Mouse (Mus musculus): ENCODE data around the gene Tmem167b. TPM values are rescaled to one million over a fixed set of nuclear protein-coding genes. Genes with fewer than 3 reads are reported as not detected.

Gene Tmem167b
- polyA plus RNA-seq, 1 experiment, result 13.0 TPM

DNA sequence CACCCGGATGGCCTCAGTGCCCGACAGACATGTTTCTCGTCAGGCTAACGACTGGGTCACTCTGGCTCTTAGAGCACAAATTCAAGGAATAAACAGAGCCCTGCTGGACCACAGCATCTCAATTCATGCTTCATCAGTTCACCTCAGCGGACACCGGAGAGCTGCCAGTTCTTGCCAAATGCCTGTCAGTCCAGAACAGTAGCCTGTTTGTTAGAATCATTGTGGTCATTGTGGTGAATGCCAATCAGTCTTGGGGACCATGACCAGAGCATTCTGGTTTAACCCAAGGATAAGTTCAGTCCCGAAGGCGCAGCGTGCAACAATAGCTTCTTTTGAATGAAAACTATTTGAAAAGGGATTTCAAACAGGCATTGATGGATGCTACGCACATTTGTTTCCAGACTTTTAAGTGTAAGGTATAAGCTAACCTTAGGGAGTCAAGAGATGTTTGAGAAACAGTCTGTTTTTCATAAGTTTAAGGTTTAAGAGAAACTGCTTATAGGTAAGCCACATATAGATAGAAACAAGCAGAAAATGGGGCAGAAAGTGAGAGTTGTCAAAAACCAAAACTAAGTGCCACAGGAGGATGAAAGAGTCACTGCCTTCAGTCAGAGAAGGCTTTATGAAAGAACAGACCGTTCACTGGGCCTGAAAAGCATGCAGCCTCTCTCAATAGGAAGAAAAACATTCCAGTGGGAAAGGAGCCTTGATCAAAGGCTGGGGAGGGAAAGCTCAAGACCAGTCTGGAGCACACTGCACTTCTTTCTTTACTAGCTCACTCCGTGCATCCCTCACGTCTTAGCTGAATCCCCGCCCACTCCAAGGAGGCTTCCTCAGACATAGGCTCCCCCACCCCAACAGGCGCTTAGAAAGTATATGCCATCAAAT, 6.0 kb upstream of the Tmem167b start:
- Histone ChIP-seq H3K79me2 (ENCODE audit: control insufficient read depth, insufficient read depth) (peaks cover 15% of the 10 kb centered on the region), H3ac (ENCODE audit: control insufficient read depth, insufficient read length, low read depth) (no peak overlapping the region), H3K79me3 (ENCODE audit: low read depth) (peaks cover 1% of the 10 kb centered on the region), H3K4me3 (ENCODE audit: insufficient read depth, poor library complexity, severe bottlenecking) (no peak overlapping the region), H3K27me3 (ENCODE audit: control insufficient read depth, insufficient read depth, insufficient read length) (peaks cover 4% of the 10 kb centered on the region), H3K36me3 (ENCODE audit: control insufficient read depth, insufficient read depth) (no peaks in the 10 kb centered on the region)
- TF ChIP-seq MYOG (IDR thresholded peaks at IDR 0.05; ENCODE audit: control insufficient read depth, extremely low read depth, insufficient read length), result no peak
- no peak for TF ChIP-seq CEBPB (IDR thresholded peaks at IDR 0.05; ENCODE audit: low read depth)
- TF ChIP-seq CTCF (IDR thresholded peaks at IDR 0.05; ENCODE audit: control insufficient read depth, insufficient read depth, insufficient read length), result no peak
- TF ChIP-seq MAX (IDR thresholded peaks at IDR 0.05), result no peak
- no peak for TF ChIP-seq MYOD1 (IDR thresholded peaks at IDR 0.05; ENCODE audit: control insufficient read depth, insufficient read length, low read depth)
- no peak for TF ChIP-seq FOSL1 (IDR thresholded peaks at IDR 0.05; ENCODE audit: insufficient read depth, low read length, poor library complexity, severe bottlenecking)
- TF ChIP-seq USF1 (IDR thresholded peaks at IDR 0.05; ENCODE audit: low read depth), result no peak

DNA sequence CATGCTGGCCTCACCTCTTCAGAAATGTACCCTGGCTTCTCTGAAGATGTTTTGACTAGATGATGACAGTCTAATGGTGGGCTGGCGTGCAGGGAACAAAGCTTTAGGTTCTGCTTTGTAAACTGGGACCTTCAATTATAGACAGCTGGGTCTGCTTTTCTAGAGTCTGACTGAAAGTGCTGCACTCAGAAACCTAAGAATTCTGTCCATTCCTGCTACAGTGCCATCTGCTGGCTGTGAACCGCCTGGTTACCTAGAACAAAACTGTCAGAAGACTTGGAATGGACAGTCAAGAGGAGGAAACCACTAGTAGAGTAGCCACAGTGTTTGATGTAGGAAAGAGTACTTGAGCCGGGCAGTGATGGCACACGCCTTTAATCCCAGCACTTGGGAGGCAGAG, 1.0 kb upstream of the Tmem167b start:
- peaks cover 20% of the 10 kb centered on the region for H3K79me2 ChIP-seq (ENCODE audit: control insufficient read depth, insufficient read depth)
- peak overlapping the region; percentile 75 for H3K4me3 ChIP-seq (ENCODE audit: insufficient read depth, poor library complexity, severe bottlenecking)
- TF ChIP-seq MAX (IDR thresholded peaks at IDR 0.05), result no peak
- TF ChIP-seq USF1 (IDR thresholded peaks at IDR 0.05; ENCODE audit: low read depth), result no peak
- TF ChIP-seq MYOD1 (IDR thresholded peaks at IDR 0.05; ENCODE audit: control insufficient read depth, insufficient read length, low read depth), result no peak
- no peak for TF ChIP-seq FOSL1 (IDR thresholded peaks at IDR 0.05; ENCODE audit: insufficient read depth, low read length, poor library complexity, severe bottlenecking)
- peak; percentile 30 for TF ChIP-seq CTCF (IDR thresholded peaks at IDR 0.05; ENCODE audit: control insufficient read depth, insufficient read depth, insufficient read length)
- H3K36me3 ChIP-seq (ENCODE audit: control insufficient read depth, insufficient read depth), result peaks cover 13% of the 10 kb centered on the region
- peaks cover 4% of the 10 kb centered on the region for H3K27me3 ChIP-seq (ENCODE audit: control insufficient read depth, insufficient read depth, insufficient read length)
- no peak overlapping the region for H3ac ChIP-seq (ENCODE audit: control insufficient read depth, insufficient read length, low read depth)
- H3K79me3 ChIP-seq (ENCODE audit: low read depth), result peaks cover 12% of the 10 kb centered on the region

DNA sequence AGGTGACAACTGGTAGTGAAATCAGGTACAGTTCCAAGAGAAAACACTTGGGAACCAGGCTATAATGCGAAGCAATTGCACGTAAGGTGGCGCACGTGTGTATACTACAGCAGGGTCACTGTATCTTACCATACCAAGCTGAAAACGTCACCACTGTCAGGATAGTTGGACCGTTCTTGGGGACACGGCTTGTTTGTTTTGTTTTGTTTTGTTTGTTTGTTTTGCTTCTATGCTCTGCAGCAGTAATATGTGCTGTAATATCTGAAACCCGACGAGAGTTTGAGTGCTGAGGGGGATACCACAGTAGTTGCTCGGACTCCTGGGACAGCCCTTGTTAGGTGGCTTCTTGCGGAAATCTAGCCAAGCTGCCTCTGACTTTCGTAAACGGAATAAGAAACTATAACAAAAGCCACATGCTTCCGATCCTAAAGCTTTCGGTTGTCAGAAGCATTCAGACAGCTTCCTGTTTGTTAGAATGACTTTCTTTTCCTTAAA, 558 bp upstream of the Tmem167b start:
- peaks cover under 1% of the 10 kb centered on the region for H3K27me3 ChIP-seq (ENCODE audit: control insufficient read depth, insufficient read depth, insufficient read length)
- peaks cover 12% of the 10 kb centered on the region for H3K79me3 ChIP-seq (ENCODE audit: low read depth)
- H3K36me3 ChIP-seq (ENCODE audit: control insufficient read depth, insufficient read depth), result peaks cover 16% of the 10 kb centered on the region
- peak overlapping the region; percentile 51 for H3ac ChIP-seq (ENCODE audit: control insufficient read depth, insufficient read length, low read depth)
- TF ChIP-seq FOSL1 (IDR thresholded peaks at IDR 0.05; ENCODE audit: insufficient read depth, low read length, poor library complexity, severe bottlenecking) (no peak), CTCF (IDR thresholded peaks at IDR 0.05; ENCODE audit: control insufficient read depth, insufficient read depth, insufficient read length) (peak; percentile 18)
- peaks cover 20% of the 10 kb centered on the region for H3K79me2 ChIP-seq (ENCODE audit: control insufficient read depth, insufficient read depth)
- H3K4me3 ChIP-seq (ENCODE audit: insufficient read depth, poor library complexity, severe bottlenecking), result peak overlapping the region; percentile 75

DNA sequence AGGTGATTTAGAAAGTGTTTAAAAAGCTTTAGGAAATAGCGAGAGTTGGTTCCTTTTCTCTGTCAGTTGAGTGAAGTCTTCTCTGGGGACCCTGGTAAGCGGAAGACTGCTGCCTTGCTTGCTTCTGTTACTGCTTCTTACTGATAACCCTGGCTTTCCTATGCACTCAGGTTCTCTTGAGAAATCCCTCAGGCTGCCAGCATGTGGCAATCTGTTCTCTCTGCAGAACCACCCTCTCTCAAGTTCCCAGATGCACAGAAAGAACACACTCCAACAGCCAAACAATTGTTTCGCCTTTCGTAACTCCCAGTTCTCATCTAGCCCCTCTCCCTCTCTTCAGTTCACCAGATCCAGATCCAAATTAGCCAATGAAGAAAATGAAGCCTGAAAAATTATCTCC, 4.4 kb downstream of the Tmem167b start:
- Histone ChIP-seq H3K79me2 (ENCODE audit: control insufficient read depth, insufficient read depth) (peaks cover 20% of the 10 kb centered on the region), H3K4me3 (ENCODE audit: insufficient read depth, poor library complexity, severe bottlenecking) (no peak overlapping the region), H3ac (ENCODE audit: control insufficient read depth, insufficient read length, low read depth) (no peak overlapping the region), H3K36me3 (ENCODE audit: control insufficient read depth, insufficient read depth) (peaks cover 24% of the 10 kb centered on the region), H3K27me3 (ENCODE audit: control insufficient read depth, insufficient read depth, insufficient read length) (no peaks in the 10 kb centered on the region), H3K79me3 (ENCODE audit: low read depth) (peaks cover 12% of the 10 kb centered on the region)
- TF ChIP-seq MYOD1 (IDR thresholded peaks at IDR 0.05; ENCODE audit: control insufficient read depth, insufficient read length, low read depth) (no peak), MAX (IDR thresholded peaks at IDR 0.05) (no peak), CEBPB (IDR thresholded peaks at IDR 0.05; ENCODE audit: low read depth) (no peak), FOSL1 (IDR thresholded peaks at IDR 0.05; ENCODE audit: insufficient read depth, low read length, poor library complexity, severe bottlenecking) (no peak), CTCF (IDR thresholded peaks at IDR 0.05; ENCODE audit: control insufficient read depth, insufficient read depth, insufficient read length) (no peak), USF1 (IDR thresholded peaks at IDR 0.05; ENCODE audit: low read depth) (no peak), MYOG (IDR thresholded peaks at IDR 0.05; ENCODE audit: control insufficient read depth, extremely low read depth, insufficient read length) (no peak)

DNA sequence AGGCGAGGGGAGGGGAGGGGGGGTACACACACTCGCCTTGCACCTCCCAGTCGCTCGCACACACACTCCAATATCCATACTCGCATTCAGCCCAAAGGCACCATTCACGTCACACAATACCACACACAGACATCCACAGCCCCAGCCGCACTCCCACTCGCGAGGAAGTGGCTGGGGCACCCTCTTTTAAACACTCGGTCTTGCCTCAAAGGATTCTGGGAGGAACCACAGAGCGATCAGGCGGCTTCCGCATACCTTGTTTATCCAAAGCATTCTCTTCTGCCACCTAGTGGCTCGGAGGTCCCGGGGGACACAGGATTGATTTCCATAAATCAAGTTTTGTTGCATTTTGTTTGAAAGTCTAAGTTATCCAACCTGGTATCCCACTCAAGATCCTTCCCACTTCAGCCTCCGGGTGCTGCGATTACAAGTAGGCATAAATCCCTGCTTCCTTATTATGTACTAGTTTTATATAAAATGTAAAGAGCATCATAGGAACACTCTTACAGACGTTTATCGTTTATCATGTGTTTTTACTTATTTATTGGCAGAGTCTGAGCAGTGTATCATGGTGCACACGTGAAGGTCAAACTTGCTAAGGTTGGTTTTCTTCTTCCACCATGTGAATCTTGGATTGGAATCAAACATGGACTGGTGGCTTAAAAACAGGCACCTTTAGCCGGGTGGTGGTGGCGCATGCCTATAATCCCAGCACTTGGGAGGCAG, 7.5 kb downstream of the Tmem167b start:
- Histone ChIP-seq H3K79me2 (ENCODE audit: control insufficient read depth, insufficient read depth) (no peaks in the 10 kb centered on the region), H3K27me3 (ENCODE audit: control insufficient read depth, insufficient read depth, insufficient read length) (no peaks in the 10 kb centered on the region), H3ac (ENCODE audit: control insufficient read depth, insufficient read length, low read depth) (peak overlapping the region; percentile 93), H3K36me3 (ENCODE audit: control insufficient read depth, insufficient read depth) (peaks cover 19% of the 10 kb centered on the region), H3K4me3 (ENCODE audit: insufficient read depth, poor library complexity, severe bottlenecking) (peak overlapping the region; percentile 68), H3K79me3 (ENCODE audit: low read depth) (no peaks in the 10 kb centered on the region)
- TF ChIP-seq MAX (IDR thresholded peaks at IDR 0.05) (no peak), CTCF (IDR thresholded peaks at IDR 0.05; ENCODE audit: control insufficient read depth, insufficient read depth, insufficient read length) (peak; percentile 24)

All from C2C12 (cell line).